Mouse (Mus musculus) stomach, adult 2 months (tissue): ENCODE measurements around the gene Afp. TPM values are rescaled to one million over a fixed set of nuclear protein-coding genes. Genes with fewer than 3 reads are reported as not detected.

Experiments
- polyA plus RNA-seq: library from polyadenylated mRNA; depleted of rRNA; stranded (reverse); fragments of >200 nt; gene quantifications from 2 replicates; pipeline ENCODE4 v1.2.3, GENCODE M21; 2012; rRNA removed

The Afp gene
- polyA plus RNA-seq = 0.03 and 0.56 TPM in 2 replicates

DNA sequence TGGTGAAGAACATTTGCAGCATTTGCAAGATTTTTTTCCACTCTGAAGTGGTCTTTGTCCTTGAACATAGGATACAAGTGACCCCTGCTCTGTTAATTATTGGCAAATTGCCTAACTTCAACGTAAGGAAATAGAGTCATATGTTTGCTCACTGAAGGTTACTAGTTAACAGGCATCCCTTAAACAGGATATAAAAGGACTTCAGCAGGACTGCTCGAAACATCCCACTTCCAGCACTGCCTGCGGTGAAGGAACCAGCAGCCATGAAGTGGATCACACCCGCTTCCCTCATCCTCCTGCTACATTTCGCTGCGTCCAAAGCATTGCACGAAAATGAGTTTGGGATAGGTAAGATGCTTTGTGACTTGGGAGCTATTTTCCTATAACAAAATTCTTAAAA is at the start of gene Afp:
Gene Afp (plus strand): TSS at position 220 of the 400 bp plus-strand sequence.

GRCm38 (mm10) chr5:90460619-90461018 is 29.9 kb upstream of the Afp start, which contains the start of gene Alb:
Alb (plus strand) TSS chr5:90460897.

GRCm38 (mm10) chr5:90518356-90519100 is 28.0 kb downstream of the Afp start, which contains the start of gene Afm:
Afm (plus strand) TSS chr5:90518932.

Other genes with a start within 250 kb of the Afp start
- 3.1 and 5.4 TPM in 2 replicates for gene Ankrd17, start 124.2 kb upstream of the Afp start, polyA plus RNA-seq
- gene Gm9958, start 123.5 kb upstream of the Afp start, polyA plus RNA-seq = 0.25 and 0.61 TPM in 2 replicates
- gene Alb, start 29.8 kb upstream of the Afp start, polyA plus RNA-seq = 0.09 and 0.67 TPM in 2 replicates
- 0.02 and 0.09 TPM in 2 replicates for gene Afm, start 28.2 kb downstream of the Afp start, polyA plus RNA-seq
- gene 5830473C10Rik, start 70.4 kb downstream of the Afp start, polyA plus RNA-seq = 0.06 TPM in 1 of 2 replicates, not detected in the other
- gene Rassf6, start 149.9 kb downstream of the Afp start, polyA plus RNA-seq = 0.52 and 1.2 TPM in 2 replicates